In genomic region chrX:48623379-48624053, GRCm38 (mm10) we compare ENCODE assay signal across 8 mouse cellular contexts. TPM values are rescaled to one million over a fixed set of nuclear protein-coding genes. Genes with fewer than 3 reads are reported as not detected.
DNase-seq lines count a peak whose midpoint lies in the region; ATAC-seq and TF ChIP-seq lines count a peak whose summit lies in the region.

Slc25a14 (plus strand) TSS chrX:48623413.

- H3K4me1 ChIP-seq in cortical plate, adult 2 months (ENCODE audit: control insufficient read depth, insufficient read depth, low read length), result no peaks in the 10 kb centered on the region

- peak within 1 kb of the TSS; percentile 49 for H3K4me3 ChIP-seq in cortical plate, adult 2 months (ENCODE audit: insufficient read depth, low read length)

- TF ChIP-seq POLR2A in cortical plate, adult 2 months (IDR thresholded peaks at IDR 0.05; ENCODE audit: extremely low read depth, insufficient read depth, low read length), result peak; percentile 67

- ATAC-seq in activated CD4-positive, CD25-positive, alpha-beta regulatory T cell, adult 4 months, result peak; percentile 91
- peak; percentile 99 for ATAC-seq in megakaryocyte progenitor cell, adult 5-6 weeks (replicated peaks; ENCODE audit: poor library complexity)

- no peak for TF ChIP-seq CTCF in cortical plate, adult 2 months (IDR thresholded peaks at IDR 0.05; ENCODE audit: extremely low read depth, insufficient read depth, low read length)

- H3K27ac ChIP-seq in cortical plate, adult 2 months (ENCODE audit: insufficient read depth, low read length), result peak within 1 kb of the TSS; percentile 43; the same call in 1 of the 2 replicates

- peak; percentile 28 to 56 for DNase-seq in gastrocnemius, adult 8-10 months (ENCODE audit: low spot score in 2 of 2)
- DNase-seq in induced T-regulatory cell, adult 2 months (ENCODE audit: low read depth), result peak; percentile 90
- DNase-seq in left cerebral cortex, adult 9 months (ENCODE audit: low spot score in 2 of 2), result peak; percentile 81 to 82
- peak; percentile 69 for DNase-seq in right cerebral cortex, postnatal 14 days
- DNase-seq in urinary bladder, postnatal 36 days (ENCODE audit: low spot score in 2 of 2), result peak; percentile 65 to 71

RNA-seq across cellular contexts. Expression of gene Slc25a14, which starts in this region (rescaled TPM):
- polyA plus RNA-seq in activated CD4-positive, CD25-positive, alpha-beta regulatory T cell, adult 4 months (2017; shearing (Covaris generic)), result 10 to 100 TPM; 11.9 to 12.6 TPM
- 51.9 and 52.7 TPM in 2 replicates for polyA plus RNA-seq in cortical plate, adult 2 months (2012; rRNA removed)
- total RNA-seq in gastrocnemius, adult 8-10 months (2022), result 1 to 10 TPM; 1.1 to 2.1 (median 1.9) TPM
- 5.0 and 5.8 TPM in 2 replicates for total RNA-seq in megakaryocyte progenitor cell, adult 5-6 weeks (2015)
- 6.4 and 8.3 TPM in 2 replicates for total RNA-seq in megakaryocyte progenitor cell, adult 5-6 weeks (2017)

Comparison
In these comparisons a context has a peak if more than half of its experiments do, and no peak if none do; other contexts are left out.
1. Peak in every context shown above with its lines: DNase-seq, ATAC-seq, H3K4me3 ChIP-seq and H3K27ac ChIP-seq.